Mouse (Mus musculus) urinary bladder, postnatal 10 days (tissue): ENCODE data around the gene Aldh8a1.

ENCODE experiments used
- DNase-seq: peaks from one replicate; pipeline ENCODE4 v3.0.0; 2022; ENCODE audit warnings: low spot score

Gene Aldh8a1

GRCm38 (mm10) chr10:21376682-21377473 is at the start of gene Aldh8a1:
TSS of gene Aldh8a1 (plus strand) at chr10:21377291.
- no peak for DNase-seq

GRCm38 (mm10) chr10:21327605-21328135 is 49.4 kb upstream of the Aldh8a1 start:
- no peak for DNase-seq

DNA sequence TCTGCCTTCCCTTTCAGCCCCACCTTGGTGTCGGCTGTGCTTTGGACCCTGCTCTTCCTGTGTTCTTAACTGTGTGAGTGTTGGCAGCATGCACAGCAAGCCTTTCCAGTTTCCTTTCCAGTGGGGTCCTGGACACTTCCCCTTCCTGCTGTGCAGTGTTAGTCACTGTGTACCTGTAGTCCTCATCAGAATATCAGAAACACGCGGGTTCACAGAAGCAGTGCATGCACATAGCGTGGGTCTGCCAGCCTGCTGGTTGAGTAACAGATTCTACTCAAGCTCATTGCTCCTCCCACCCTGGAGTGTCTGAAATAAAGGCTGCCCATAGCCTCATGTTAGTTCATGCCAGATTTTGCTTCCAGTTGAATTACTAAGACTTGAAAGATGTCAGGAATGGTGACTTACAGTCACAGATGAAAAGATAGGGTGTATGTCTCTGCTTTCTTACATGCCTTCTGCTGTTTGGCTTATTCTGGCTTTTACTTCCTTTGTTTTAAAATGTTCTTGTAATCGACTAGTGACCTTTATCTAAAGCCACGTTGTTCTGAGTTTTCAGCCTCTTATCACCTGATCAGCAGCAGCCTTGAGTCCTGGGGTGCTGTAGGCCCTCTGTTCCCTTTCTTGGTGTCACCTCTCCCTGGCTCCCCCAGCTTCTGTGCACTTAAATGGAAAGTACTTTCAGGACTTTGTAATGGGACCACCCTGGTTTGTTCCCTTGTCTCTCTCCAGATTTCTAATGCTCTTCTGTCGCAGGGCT is 42.6 kb upstream of the Aldh8a1 start:
- no peak for DNase-seq

- no peak for DNase-seq
These were observed 41.6 kb upstream of the Aldh8a1 start for GRCm38 (mm10) chr10:21335534-21335933.

- DNase-seq: no peak
These were observed 39.9 kb upstream of the Aldh8a1 start for GRCm38 (mm10) chr10:21337191-21337590.

GRCm38 (mm10) chr10:21341706-21342105 is 35.4 kb upstream of the Aldh8a1 start:
- DNase-seq: no peak

DNA sequence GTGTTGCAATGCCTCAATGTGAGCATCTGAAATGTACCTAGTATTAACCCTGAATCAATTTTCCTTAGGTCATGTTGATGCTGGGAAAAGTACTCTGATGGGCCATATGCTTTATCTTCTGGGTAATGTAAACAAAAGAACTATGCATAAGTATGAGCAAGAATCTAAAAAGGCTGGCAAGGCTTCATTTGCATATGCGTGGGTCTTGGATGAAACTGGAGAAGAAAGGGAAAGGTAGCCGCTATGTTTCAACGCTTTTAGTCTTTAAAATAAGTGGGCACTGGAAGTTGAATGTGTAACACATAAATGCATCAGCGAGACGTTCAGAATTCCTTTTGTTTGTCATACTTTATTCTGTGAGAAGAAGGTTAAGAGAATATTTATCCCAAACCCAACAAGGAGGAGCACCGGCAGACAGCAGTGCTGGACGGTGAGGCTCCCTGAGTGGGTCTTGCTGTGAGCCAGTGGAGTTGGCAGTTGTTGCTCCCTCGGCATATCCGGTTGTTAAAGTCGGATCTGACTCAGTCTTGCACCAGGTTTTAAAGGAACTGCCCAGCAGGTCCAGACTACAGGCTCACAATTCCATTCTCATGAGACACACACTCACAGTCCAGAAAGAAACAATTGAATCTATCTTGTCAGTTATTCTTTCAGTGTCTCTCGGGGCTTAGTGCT is 34.6 kb upstream of the Aldh8a1 start:
- no peak for DNase-seq

DNA sequence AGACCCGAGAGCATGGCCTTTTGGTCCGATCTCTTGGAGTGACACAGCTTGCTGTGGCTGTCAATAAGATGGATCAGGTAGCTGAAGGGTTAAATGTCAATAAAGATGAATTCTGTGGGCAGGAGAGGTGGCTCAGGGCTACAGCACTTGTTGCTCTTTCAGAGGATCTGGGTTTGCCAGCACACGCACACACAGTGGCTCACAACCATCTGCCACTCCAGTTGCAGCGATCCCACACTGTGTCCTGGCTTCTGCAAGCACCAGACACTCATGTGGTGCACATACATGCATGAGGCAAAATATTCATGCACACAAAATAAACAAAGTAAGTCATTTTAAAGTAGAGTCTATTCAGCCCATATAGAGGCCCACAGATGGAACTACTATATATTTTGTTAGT is 29.8 kb upstream of the Aldh8a1 start:
- DNase-seq: no peak

DNA sequence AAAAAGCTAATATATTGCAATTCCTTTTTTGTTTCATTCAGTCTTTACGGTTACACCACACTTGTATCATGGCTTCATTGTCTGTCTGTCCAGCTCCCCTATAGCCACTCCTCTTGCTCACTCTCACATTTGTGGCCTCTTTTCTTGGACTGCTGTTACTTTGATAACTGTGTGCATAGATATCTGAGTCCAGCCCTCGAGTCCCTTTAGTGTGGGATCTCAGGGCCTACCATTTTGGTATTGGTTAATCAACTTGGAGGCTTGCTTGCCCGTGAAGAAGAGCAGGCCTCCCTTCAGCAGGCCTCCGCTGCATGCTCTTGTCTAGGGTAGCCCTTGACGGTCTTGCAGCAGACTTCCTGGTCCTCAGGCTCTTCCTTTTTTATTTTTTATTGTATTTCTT is 27.6 kb upstream of the Aldh8a1 start:
- no peak for DNase-seq

DNA sequence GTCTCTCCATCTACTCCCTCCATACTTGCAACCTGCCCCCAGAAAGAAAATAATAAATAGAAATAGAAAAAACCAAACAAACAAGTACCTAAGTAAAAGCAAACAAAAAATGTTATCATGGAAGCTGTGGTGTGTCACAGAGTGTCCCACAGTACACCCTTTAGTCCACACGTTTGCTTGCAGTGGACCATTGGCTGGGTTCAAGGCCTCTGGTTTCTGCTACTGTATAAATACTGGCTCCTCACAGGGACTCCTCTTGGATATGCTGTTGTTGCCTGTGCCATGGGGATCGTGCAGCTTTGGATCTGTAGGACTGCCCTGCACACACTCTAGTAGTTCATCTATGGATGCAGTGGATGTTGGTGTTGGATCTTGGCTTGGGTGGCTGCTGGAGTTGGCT is 27.1 kb upstream of the Aldh8a1 start:
- no peak for DNase-seq

GRCm38 (mm10) chr10:21350531-21351515 is 26.3 kb upstream of the Aldh8a1 start:
- no peak for DNase-seq

- DNase-seq: no peak
These were observed 25.3 kb upstream of the Aldh8a1 start for GRCm38 (mm10) chr10:21351766-21352165.

GRCm38 (mm10) chr10:21353890-21354289 is 23.2 kb upstream of the Aldh8a1 start:
- DNase-seq: no peak

DNA sequence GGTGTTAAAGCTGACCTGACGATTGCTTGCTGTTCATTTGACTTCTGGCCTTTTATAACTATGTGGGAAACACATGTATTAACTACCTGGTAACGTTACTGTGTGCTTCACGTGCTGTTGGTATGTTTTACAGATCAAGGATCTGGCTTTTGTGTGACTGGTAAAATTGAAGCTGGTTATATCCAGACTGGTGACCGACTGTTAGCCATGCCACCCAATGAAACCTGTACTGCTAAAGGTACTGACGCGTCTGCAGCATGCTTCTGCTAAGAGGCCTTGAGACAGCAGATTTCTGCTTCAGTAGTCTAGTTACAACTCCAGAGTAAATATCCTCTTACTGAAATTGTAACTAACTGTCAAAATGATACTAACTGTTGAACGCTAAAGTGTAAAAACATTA is 22.6 kb upstream of the Aldh8a1 start:
- DNase-seq: no peak

DNA sequence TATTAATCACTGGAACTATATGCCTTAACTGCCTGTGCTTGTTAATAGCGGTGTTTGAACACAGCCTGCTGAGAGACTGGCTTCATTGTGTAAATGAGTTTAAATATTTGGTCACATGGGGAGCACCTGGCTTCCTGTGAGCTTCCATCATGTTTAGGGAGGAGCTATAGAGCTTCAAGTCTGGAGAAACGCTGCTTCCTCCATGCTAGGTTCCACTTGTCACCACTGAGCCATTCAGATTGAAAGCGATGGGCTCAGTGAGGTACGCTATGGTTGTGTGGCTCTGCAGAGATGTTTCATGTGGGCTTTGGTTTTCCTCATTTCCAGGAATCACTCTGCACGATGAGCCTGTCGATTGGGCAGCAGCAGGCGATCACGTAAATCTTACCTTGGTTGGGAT is 19.1 kb upstream of the Aldh8a1 start:
- DNase-seq: no peak

DNA sequence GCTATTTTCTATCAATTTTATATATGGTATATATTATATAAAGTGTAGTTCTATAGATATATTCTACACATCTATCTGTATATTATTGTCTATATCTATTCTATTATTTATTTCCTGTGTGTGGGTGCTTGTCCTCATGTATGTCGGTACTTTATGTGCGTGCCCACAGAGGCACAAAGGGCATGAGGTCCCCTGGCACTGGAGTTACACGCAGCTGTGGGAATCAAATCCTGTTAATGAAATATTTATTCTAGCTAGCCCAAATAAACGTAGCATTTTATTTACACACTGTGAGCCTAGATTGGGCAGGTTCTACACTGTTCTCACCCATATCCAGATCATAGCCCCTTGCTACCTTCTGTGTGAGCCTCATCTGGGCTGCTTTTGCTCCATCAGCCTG is 18.0 kb upstream of the Aldh8a1 start:
- DNase-seq: no peak

- DNase-seq: no peak
These were observed 15.2 kb upstream of the Aldh8a1 start for GRCm38 (mm10) chr10:21361871-21362270.

DNA sequence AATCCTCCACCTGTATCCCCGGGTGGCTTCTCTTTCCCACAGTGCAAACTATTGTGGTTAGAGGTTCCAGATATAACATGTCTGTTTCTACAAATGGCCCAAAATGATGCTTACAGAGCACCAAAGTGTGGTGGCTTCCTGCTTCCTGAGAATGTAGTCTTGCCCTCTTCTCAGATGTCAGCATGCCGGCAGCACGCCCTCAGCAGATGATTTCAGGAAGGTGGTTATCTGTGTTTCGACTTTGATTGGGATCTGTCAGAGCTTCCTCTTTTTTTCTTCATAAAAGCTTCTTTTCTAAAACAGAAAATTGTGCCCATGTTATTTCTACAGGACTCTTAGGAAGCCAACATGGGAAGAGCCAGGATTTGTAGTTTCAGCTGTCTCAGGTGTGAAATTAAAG is 13.8 kb upstream of the Aldh8a1 start:
- DNase-seq: no peak

GRCm38 (mm10) chr10:21364946-21365345 is 12.1 kb upstream of the Aldh8a1 start:
- DNase-seq: no peak

GRCm38 (mm10) chr10:21365897-21366296 is 11.2 kb upstream of the Aldh8a1 start:
- DNase-seq: no peak

GRCm38 (mm10) chr10:21366471-21366870 is 10.6 kb upstream of the Aldh8a1 start:
- no peak for DNase-seq
